Mouse (Mus musculus): ENCODE measurements around the gene Hist1h2ak. TPM values are rescaled to one million over a fixed set of nuclear protein-coding genes. Genes with fewer than 3 reads are reported as not detected.
"Not testable (repeated sequence)": the region's sequence is repeated elsewhere in the genome, so short reads cannot be mapped to it uniquely, and the experiment has no call there.

Gene Hist1h2ak
- polyA plus RNA-seq, 1 experiment from 2014 or later = 16.1 TPM

GRCm38 (mm10) chr13:21715864-21716539, 37.6 kb downstream of the Hist1h2ak start, which contains the start of the genes Hist1h2bl and Hist1h2ai:
Gene Hist1h2bl, minus strand, starts transcription at chr13:21716143.
Gene Hist1h2ai, plus strand, starts transcription at chr13:21716422.
- peak within 1 kb of the TSS; percentile 77 for H3K4me2 ChIP-seq (replicated peaks)
- peaks cover 38% of the 10 kb centered on the region for H3K4me1 ChIP-seq
- peak within 1 kb of the TSS; percentile 92 for H3K27ac ChIP-seq (replicated peaks)
- 1% methylated on average over 28 of the region's 50 CpGs for WGBS
- H3K4me3 ChIP-seq (replicated peaks) = peak within 1 kb of the TSS; percentile 44
- H3K36me3 ChIP-seq; H3K9me3 ChIP-seq (replicated peaks); H3K27me3 ChIP-seq: not testable (repeated sequence)
- peak within 1 kb of the TSS; percentile 39; the same call in 1 of the 2 replicates for H3K9ac ChIP-seq
- ATAC-seq (ENCODE audit: insufficient number of reproducible peaks, low FRiP score, low TSS enrichment, low read depth) = peak; percentile 93

- Histone ChIP-seq H3K36me3 (no peaks in the 10 kb centered on the region), H3K4me2 (replicated peaks) (peak overlapping the region; percentile 77), H3K4me1 (peaks cover 34% of the 10 kb centered on the region), H3K9me3 (replicated peaks) (no peaks in the 10 kb centered on the region), H3K9ac (peak overlapping the region; percentile 35; the same call in 1 of the 2 replicates), H3K27me3 (no peaks in the 10 kb centered on the region), H3K27ac (replicated peaks) (peak overlapping the region; percentile 91), H3K4me3 (replicated peaks) (peak overlapping the region; percentile 44)
- ATAC-seq (ENCODE audit: insufficient number of reproducible peaks, low FRiP score, low TSS enrichment, low read depth) = no peak
- WGBS = under 1% methylated on average over 21 of the region's 22 CpGs
Observed at GRCm38 (mm10) chr13:21715131-21715863, 38.3 kb downstream of the Hist1h2ak start.

DNA sequence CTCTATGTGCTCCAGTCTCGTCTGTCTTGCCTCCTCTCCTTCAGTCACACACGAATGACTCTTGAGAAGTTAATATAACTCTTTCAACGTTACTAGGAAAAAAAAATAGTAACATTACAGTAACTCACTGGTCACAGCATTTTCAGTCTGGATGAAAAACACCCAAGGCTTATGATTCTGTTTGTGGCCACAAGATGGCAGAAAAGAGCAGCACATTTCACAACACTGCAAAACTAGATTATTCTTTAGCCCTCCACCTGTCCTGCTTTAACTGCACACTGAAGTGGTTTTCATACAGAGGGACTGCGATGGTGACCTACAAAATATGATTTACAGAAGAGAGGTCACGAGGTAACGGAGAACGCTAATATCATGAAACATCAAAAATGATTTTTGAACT, 38.9 kb downstream of the Hist1h2ak start:
- WGBS = 2% methylated on average over 7 of the region's 7 CpGs
- Histone ChIP-seq H3K36me3 (no peaks in the 10 kb centered on the region), H3K27me3 (no peaks in the 10 kb centered on the region), H3K4me2 (replicated peaks) (peak overlapping the region; percentile 77), H3K27ac (replicated peaks) (peak overlapping the region; percentile 91), H3K9ac (0 out of 2 replicates have a peak overlapping the region, but pooled peaks have one; percentile 35), H3K9me3 (replicated peaks) (no peaks in the 10 kb centered on the region), H3K4me3 (replicated peaks) (peak overlapping the region; percentile 44), H3K4me1 (peaks cover 34% of the 10 kb centered on the region)
- no peak for ATAC-seq (ENCODE audit: insufficient number of reproducible peaks, low FRiP score, low TSS enrichment, low read depth)

DNA sequence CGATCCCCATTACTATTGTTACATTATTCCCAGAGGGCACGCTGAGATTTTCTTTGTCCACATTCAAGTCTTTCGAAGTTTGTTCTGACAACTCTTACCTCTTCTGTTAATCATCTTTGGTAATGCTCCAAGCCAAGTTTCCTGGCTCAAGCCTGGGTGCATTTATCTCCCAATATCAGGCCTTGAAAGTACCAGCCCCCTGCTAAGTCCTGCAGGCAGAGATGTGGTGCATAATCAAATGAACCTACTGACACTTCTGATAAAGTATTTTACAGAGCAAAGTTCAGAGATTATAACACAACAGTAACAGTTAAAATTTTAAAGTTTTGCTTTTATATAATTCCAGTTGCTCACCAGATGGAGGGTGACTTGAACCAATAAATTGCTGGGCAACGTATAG, 41.9 kb downstream of the Hist1h2ak start:
- Histone ChIP-seq H3K4me1 (peaks cover 17% of the 10 kb centered on the region), H3K36me3 (no peaks in the 10 kb centered on the region), H3K9ac (no peak overlapping the region), H3K27me3 (no peaks in the 10 kb centered on the region), H3K9me3 (replicated peaks) (no peaks in the 10 kb centered on the region), H3K27ac (replicated peaks) (no peak overlapping the region), H3K4me3 (replicated peaks) (peak overlapping the region; percentile 76), H3K4me2 (replicated peaks) (peak overlapping the region; percentile 56)
- no peak for ATAC-seq (ENCODE audit: insufficient number of reproducible peaks, low FRiP score, low TSS enrichment, low read depth)
- WGBS = 21% methylated on average over 4 of the region's 4 CpGs

GRCm38 (mm10) chr13:21710821-21711525, 42.7 kb downstream of the Hist1h2ak start:
- WGBS = 2% methylated on average over 22 of the region's 22 CpGs
- H3K27ac ChIP-seq (replicated peaks) = peak overlapping the region; percentile 35; the same call in 1 of the 2 replicates
- no peaks in the 10 kb centered on the region for H3K9me3 ChIP-seq (replicated peaks)
- peak; percentile 78 for ATAC-seq (ENCODE audit: insufficient number of reproducible peaks, low FRiP score, low TSS enrichment, low read depth)
- H3K4me1 ChIP-seq = peaks cover 16% of the 10 kb centered on the region
- peak overlapping the region; percentile 56 for H3K4me2 ChIP-seq (replicated peaks)
- no peaks in the 10 kb centered on the region for H3K27me3 ChIP-seq
- H3K36me3 ChIP-seq = no peaks in the 10 kb centered on the region
- H3K4me3 ChIP-seq (replicated peaks) = peak overlapping the region; percentile 76
- H3K9ac ChIP-seq = peak overlapping the region; percentile 26; the same call in 1 of the 2 replicates

- under 1% methylated on average over 32 of the region's 32 CpGs for WGBS
- H3K27ac ChIP-seq (replicated peaks) = peak overlapping the region; percentile 91
- ATAC-seq (ENCODE audit: insufficient number of reproducible peaks, low FRiP score, low TSS enrichment, low read depth) = peak; percentile 81
Observed at GRCm38 (mm10) chr13:21710031-21710711, 43.5 kb downstream of the Hist1h2ak start.

DNA sequence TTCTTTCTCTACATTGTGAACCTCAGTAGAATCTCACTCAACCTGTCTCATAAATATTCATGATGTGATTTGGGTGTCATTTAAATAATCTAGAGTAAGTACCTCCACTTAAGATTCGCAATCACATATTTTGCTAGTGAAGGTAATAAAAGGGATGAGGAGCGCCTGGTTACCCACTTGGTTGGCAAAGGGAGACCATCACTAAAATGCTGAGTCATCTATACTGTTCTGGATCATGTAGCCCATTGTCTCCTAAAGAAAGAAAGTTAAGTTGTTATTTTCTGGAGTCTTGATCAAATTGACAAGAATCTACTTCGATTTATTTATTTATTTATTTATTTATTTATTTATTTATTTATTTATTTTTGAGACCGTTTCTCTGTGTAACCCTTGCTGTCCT, 47.0 kb downstream of the Hist1h2ak start:
- no peaks in the 10 kb centered on the region for H3K9me3 ChIP-seq (replicated peaks)
- H3K36me3 ChIP-seq = no peaks in the 10 kb centered on the region
- H3K27ac ChIP-seq (replicated peaks) = no peak overlapping the region
- no peak for ATAC-seq (ENCODE audit: insufficient number of reproducible peaks, low FRiP score, low TSS enrichment, low read depth)
- no peak overlapping the region for H3K4me2 ChIP-seq (replicated peaks)
- no peaks in the 10 kb centered on the region for H3K27me3 ChIP-seq
- peaks cover 7% of the 10 kb centered on the region; the same call in 1 of the 2 replicates for H3K4me1 ChIP-seq
- H3K9ac ChIP-seq = no peak overlapping the region
- 73% methylated on average over 4 of the region's 4 CpGs for WGBS
- no peak overlapping the region for H3K4me3 ChIP-seq (replicated peaks)

More at GRCm38 (mm10) chr13:21710031-21710711, 43.5 kb downstream of the Hist1h2ak start:
- Histone ChIP-seq H3K4me1 (peaks cover 12% of the 10 kb centered on the region), H3K27me3 (no peaks in the 10 kb centered on the region), H3K4me3 (replicated peaks) (peak overlapping the region; percentile 76), H3K4me2 (replicated peaks) (peak overlapping the region; percentile 56), H3K9me3 (replicated peaks) (no peaks in the 10 kb centered on the region), H3K36me3 (no peaks in the 10 kb centered on the region), H3K9ac (peak overlapping the region; percentile 51)

Small RNA genes lying within 50 kb of the gene (microRNA-seq; reads per million reads assigned to microRNA genes)
- not detected for gene Gm44346 (ENCODE audit: borderline number of aligned reads)
- not detected for gene Gm44357 (ENCODE audit: borderline number of aligned reads)
- not detected for gene Gm44367 (ENCODE audit: borderline number of aligned reads)
- gene Gm44454 (ENCODE audit: borderline number of aligned reads) = not detected

Other genes starting within 250 kb of the Hist1h2ak start
- 5.6 and 6.6 TPM in 2 replicates for gene Zkscan8, start 222.7 kb downstream of the Hist1h2ak start, polyA plus RNA-seq (2015; fragmentation: Nextera tagmentation; extraction: Ambion mirVana)
- 0.17 and 0.22 TPM in 2 replicates for gene Olfr1366, start 211.0 kb downstream of the Hist1h2ak start, polyA plus RNA-seq (2015; fragmentation: Nextera tagmentation; extraction: Ambion mirVana)
- 0.07 and 0.19 TPM in 2 replicates for gene Olfr1535, start 193.9 kb downstream of the Hist1h2ak start, polyA plus RNA-seq (2015; fragmentation: Nextera tagmentation; extraction: Ambion mirVana)
- gene Olfr1364, start 172.1 kb downstream of the Hist1h2ak start, polyA plus RNA-seq (2015; fragmentation: Nextera tagmentation; extraction: Ambion mirVana) = 0.11 TPM in 1 of 2 replicates, not detected in the other
- gene Olfr1362, start 139.8 kb downstream of the Hist1h2ak start, polyA plus RNA-seq (2015; fragmentation: Nextera tagmentation; extraction: Ambion mirVana) = 0.13 TPM in 1 of 2 replicates, not detected in the other
- not detected in 2 replicates for gene Olfr11, start 111.3 kb downstream of the Hist1h2ak start, polyA plus RNA-seq (2015; fragmentation: Nextera tagmentation; extraction: Ambion mirVana)
- 0.48 and 0.68 TPM in 2 replicates for gene Olfr1361, start 90.4 kb downstream of the Hist1h2ak start, polyA plus RNA-seq (2015; fragmentation: Nextera tagmentation; extraction: Ambion mirVana)
- not detected in 2 replicates for gene Olfr1360, start 76.4 kb downstream of the Hist1h2ak start, polyA plus RNA-seq (2015; fragmentation: Nextera tagmentation; extraction: Ambion mirVana)
- 0.05 and 0.27 TPM in 2 replicates for gene Olfr1359, start 55.7 kb downstream of the Hist1h2ak start, polyA plus RNA-seq (2015; fragmentation: Nextera tagmentation; extraction: Ambion mirVana)
- gene Hist1h2bl, start 37.7 kb downstream of the Hist1h2ak start, polyA plus RNA-seq (2015; fragmentation: Nextera tagmentation; extraction: Ambion mirVana) = 0.60 and 2.0 TPM in 2 replicates
- gene Hist1h2ai, start 37.4 kb downstream of the Hist1h2ak start, polyA plus RNA-seq (2015; fragmentation: Nextera tagmentation; extraction: Ambion mirVana) = 6.9 and 13.7 TPM in 2 replicates
- 6.6 and 7.1 TPM in 2 replicates for gene Hist1h3h, start 36.2 kb downstream of the Hist1h2ak start, polyA plus RNA-seq (2015; fragmentation: Nextera tagmentation; extraction: Ambion mirVana)
- 1.8 and 4.1 TPM in 2 replicates for gene Hist1h2bm, start 31.8 kb downstream of the Hist1h2ak start, polyA plus RNA-seq (2015; fragmentation: Nextera tagmentation; extraction: Ambion mirVana)
- gene Hist1h4j, start 18.8 kb downstream of the Hist1h2ak start, polyA plus RNA-seq (2015; fragmentation: Nextera tagmentation; extraction: Ambion mirVana) = 1.7 and 1.9 TPM in 2 replicates
- gene Hist1h4k, start 3.3 kb downstream of the Hist1h2ak start, polyA plus RNA-seq (2015; fragmentation: Nextera tagmentation; extraction: Ambion mirVana) = 1.5 and 2.9 TPM in 2 replicates
- gene Hist1h2bn, start 296 bp upstream of the Hist1h2ak start, polyA plus RNA-seq (2015; fragmentation: Nextera tagmentation; extraction: Ambion mirVana) = 3.4 and 3.6 TPM in 2 replicates
- 16.8 and 19.6 TPM in 2 replicates for gene Hist1h1b, start 26.8 kb upstream of the Hist1h2ak start, polyA plus RNA-seq (2015; fragmentation: Nextera tagmentation; extraction: Ambion mirVana)
- 86.2 and 99.0 TPM in 2 replicates for gene Hist1h3i, start 29.5 kb upstream of the Hist1h2ak start, polyA plus RNA-seq (2015; fragmentation: Nextera tagmentation; extraction: Ambion mirVana)
- 2.5 and 10.7 TPM in 2 replicates for gene Hist1h2an, start 33.4 kb upstream of the Hist1h2ak start, polyA plus RNA-seq (2015; fragmentation: Nextera tagmentation; extraction: Ambion mirVana)
- gene Hist1h2bp, start 33.6 kb upstream of the Hist1h2ak start, polyA plus RNA-seq (2015; fragmentation: Nextera tagmentation; extraction: Ambion mirVana) = 1.0 and 2.8 TPM in 2 replicates
- 12.0 and 14.0 TPM in 2 replicates for gene Hist1h2bq, start 56.4 kb upstream of the Hist1h2ak start, polyA plus RNA-seq (2015; fragmentation: Nextera tagmentation; extraction: Ambion mirVana)
- gene Hist1h2ao, start 56.6 kb upstream of the Hist1h2ak start, polyA plus RNA-seq (2015; fragmentation: Nextera tagmentation; extraction: Ambion mirVana) = not detected in 2 replicates
- gene Hist1h4m, start 57.9 kb upstream of the Hist1h2ak start, polyA plus RNA-seq (2015; fragmentation: Nextera tagmentation; extraction: Ambion mirVana) = not detected in 2 replicates
- 10.7 and 11.9 TPM in 2 replicates for gene Hist1h4n, start 78.4 kb upstream of the Hist1h2ak start, polyA plus RNA-seq (2015; fragmentation: Nextera tagmentation; extraction: Ambion mirVana)
- 2,761 and 2,921 TPM in 2 replicates for gene Hist1h2ap, start 79.7 kb upstream of the Hist1h2ak start, polyA plus RNA-seq (2015; fragmentation: Nextera tagmentation; extraction: Ambion mirVana)
- 14.2 and 14.7 TPM in 2 replicates for gene Hist1h2br, start 79.9 kb upstream of the Hist1h2ak start, polyA plus RNA-seq (2015; fragmentation: Nextera tagmentation; extraction: Ambion mirVana)
- gene Zfp184, start 191.3 kb upstream of the Hist1h2ak start, polyA plus RNA-seq (2015; fragmentation: Nextera tagmentation; extraction: Ambion mirVana) = 7.7 and 9.0 TPM in 2 replicates
- 0.29 TPM in 2 replicates for gene Pom121l2, start 227.4 kb upstream of the Hist1h2ak start, polyA plus RNA-seq (2015; fragmentation: Nextera tagmentation; extraction: Ambion mirVana)